Mouse (Mus musculus): ENCODE measurements around the gene Drc3. TPM values are rescaled to one million over a fixed set of nuclear protein-coding genes. Genes with fewer than 3 reads are reported as not detected.

Gene Drc3
- polyA plus RNA-seq, 1 experiment: 5.2 TPM

- DNase-seq: peak; percentile 34
Measured at GRCm38 (mm10) chr11:60333461-60333860, 19.7 kb upstream of the Drc3 start.

DNA sequence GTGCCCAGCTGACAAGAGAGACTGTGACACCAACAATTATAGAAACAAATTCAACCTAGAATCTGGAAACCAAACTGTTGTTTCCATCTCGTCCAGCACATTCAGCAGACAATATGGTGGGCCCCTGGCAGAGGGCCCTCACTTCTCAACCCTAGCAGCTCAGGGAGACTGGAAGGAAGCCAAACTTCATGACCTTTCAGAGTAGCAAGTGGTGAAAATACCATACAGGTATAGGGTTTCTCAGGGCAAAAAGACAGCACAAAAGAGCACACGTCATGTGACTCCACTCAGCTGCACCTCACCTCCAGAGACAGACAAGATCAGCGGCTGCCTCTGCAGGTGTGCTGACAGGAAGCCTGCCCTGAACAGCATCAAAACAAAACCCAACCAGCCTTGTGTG lies 19.0 kb upstream of the Drc3 start:
- peak; percentile 63 for DNase-seq
- Histone ChIP-seq H3K27ac (ENCODE audit: control insufficient read depth, insufficient read depth, low read length) (peak overlapping the region; percentile 99), H3K4me3 (ENCODE audit: control insufficient read depth, insufficient read depth, low read length) (no peak overlapping the region), H3K27me3 (ENCODE audit: control insufficient read depth, insufficient read depth, low read length) (no peaks in the 10 kb centered on the region), H3K4me1 (replicated peaks; ENCODE audit: control insufficient read depth, insufficient read depth, low read length) (peaks cover 31% of the 10 kb centered on the region), H3K36me3 (ENCODE audit: control insufficient read depth, insufficient read depth, low read length) (no peaks in the 10 kb centered on the region)
- no peak for TF ChIP-seq CTCF (IDR thresholded peaks at IDR 0.05; ENCODE audit: borderline replicate concordance, control insufficient read depth, extremely low read depth, insufficient read depth, low read length, poor library complexity)
- TF ChIP-seq POLR2A (IDR thresholded peaks at IDR 0.05; ENCODE audit: control insufficient read depth, extremely low read depth, insufficient read depth, low read length, poor library complexity): no peak
- 25% methylated on average over 3 of the region's 3 CpGs for WGBS

More at GRCm38 (mm10) chr11:60333461-60333860, 19.7 kb upstream of the Drc3 start:
- no peak overlapping the region for H3K4me3 ChIP-seq (ENCODE audit: control insufficient read depth, insufficient read depth, low read length)
- 92% methylated on average over 5 of the region's 5 CpGs for WGBS
- no peak for TF ChIP-seq POLR2A (IDR thresholded peaks at IDR 0.05; ENCODE audit: control insufficient read depth, extremely low read depth, insufficient read depth, low read length, poor library complexity)
- no peak for TF ChIP-seq CTCF (IDR thresholded peaks at IDR 0.05; ENCODE audit: borderline replicate concordance, control insufficient read depth, extremely low read depth, insufficient read depth, low read length, poor library complexity)
- no peaks in the 10 kb centered on the region for H3K27me3 ChIP-seq (ENCODE audit: control insufficient read depth, insufficient read depth, low read length)
- peak overlapping the region; percentile 99 for H3K27ac ChIP-seq (ENCODE audit: control insufficient read depth, insufficient read depth, low read length)
- H3K36me3 ChIP-seq (ENCODE audit: control insufficient read depth, insufficient read depth, low read length): no peaks in the 10 kb centered on the region
- H3K4me1 ChIP-seq (replicated peaks; ENCODE audit: control insufficient read depth, insufficient read depth, low read length): peaks cover 31% of the 10 kb centered on the region

- no peak for DNase-seq
- Histone ChIP-seq H3K36me3 (ENCODE audit: control insufficient read depth, insufficient read depth, low read length) (no peaks in the 10 kb centered on the region), H3K4me1 (replicated peaks; ENCODE audit: control insufficient read depth, insufficient read depth, low read length) (peaks cover 26% of the 10 kb centered on the region), H3K27me3 (ENCODE audit: control insufficient read depth, insufficient read depth, low read length) (no peaks in the 10 kb centered on the region), H3K27ac (ENCODE audit: control insufficient read depth, insufficient read depth, low read length) (no peak overlapping the region), H3K4me3 (ENCODE audit: control insufficient read depth, insufficient read depth, low read length) (no peak overlapping the region)
- 90% methylated on average over 2 of the region's 2 CpGs for WGBS
- TF ChIP-seq POLR2A (IDR thresholded peaks at IDR 0.05; ENCODE audit: control insufficient read depth, extremely low read depth, insufficient read depth, low read length, poor library complexity): no peak
- TF ChIP-seq CTCF (IDR thresholded peaks at IDR 0.05; ENCODE audit: borderline replicate concordance, control insufficient read depth, extremely low read depth, insufficient read depth, low read length, poor library complexity): no peak
Measured at GRCm38 (mm10) chr11:60335771-60336170, 17.4 kb upstream of the Drc3 start.

DNA sequence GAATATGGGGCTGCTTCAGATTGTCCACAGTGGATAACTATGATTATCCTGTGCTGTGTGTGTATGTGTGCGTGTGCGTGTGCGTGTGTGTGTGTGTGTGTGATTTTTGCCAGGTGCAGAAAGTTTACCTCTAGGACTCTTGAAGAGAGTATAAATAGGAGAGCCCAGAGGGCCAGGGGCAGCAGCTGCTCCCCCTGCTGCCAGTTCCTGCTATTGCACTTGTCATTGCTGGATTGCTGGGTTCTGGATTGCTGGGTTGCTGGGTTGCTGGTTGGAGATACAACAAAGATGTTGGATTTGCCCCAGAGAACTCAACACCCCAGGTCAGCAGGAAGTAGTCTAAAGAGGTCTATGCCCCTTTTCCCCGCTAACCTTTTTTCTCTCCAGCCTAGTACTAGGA lies 14.8 kb upstream of the Drc3 start:
- H3K27ac ChIP-seq (ENCODE audit: control insufficient read depth, insufficient read depth, low read length): no peak overlapping the region
- TF ChIP-seq CTCF (IDR thresholded peaks at IDR 0.05; ENCODE audit: borderline replicate concordance, control insufficient read depth, extremely low read depth, insufficient read depth, low read length, poor library complexity) (peak; percentile 84; the same call in 1 of the 2 replicates), POLR2A (IDR thresholded peaks at IDR 0.05; ENCODE audit: control insufficient read depth, extremely low read depth, insufficient read depth, low read length, poor library complexity) (no peak)
- WGBS: 90% methylated on average over 4 of the region's 4 CpGs
- H3K4me3 ChIP-seq (ENCODE audit: control insufficient read depth, insufficient read depth, low read length): no peak overlapping the region
- DNase-seq: peak; percentile 71
- peaks cover 16% of the 10 kb centered on the region for H3K4me1 ChIP-seq (replicated peaks; ENCODE audit: control insufficient read depth, insufficient read depth, low read length)
- H3K27me3 ChIP-seq (ENCODE audit: control insufficient read depth, insufficient read depth, low read length): no peaks in the 10 kb centered on the region
- no peaks in the 10 kb centered on the region for H3K36me3 ChIP-seq (ENCODE audit: control insufficient read depth, insufficient read depth, low read length)

DNA sequence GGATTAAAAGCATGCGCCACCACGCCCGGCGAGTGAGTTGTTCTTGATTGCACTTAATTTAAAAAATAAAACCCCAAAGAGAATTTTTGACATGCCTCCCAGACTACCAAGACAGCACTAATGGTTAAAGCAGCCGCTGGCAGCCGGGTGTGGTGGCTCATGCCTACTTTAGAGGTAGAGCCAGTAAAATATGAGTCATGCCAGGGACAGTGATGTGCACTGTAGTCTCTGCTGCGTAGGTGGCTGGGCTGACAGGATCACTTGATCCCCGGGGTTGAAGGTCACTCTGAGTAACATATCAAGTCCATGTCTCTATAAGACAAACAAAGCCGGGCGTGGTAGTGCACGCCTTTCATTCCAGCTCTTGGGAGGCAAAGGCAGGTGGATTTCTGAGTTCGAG lies 13.8 kb upstream of the Drc3 start:
- no peak for TF ChIP-seq CTCF (IDR thresholded peaks at IDR 0.05; ENCODE audit: borderline replicate concordance, control insufficient read depth, extremely low read depth, insufficient read depth, low read length, poor library complexity)
- TF ChIP-seq POLR2A (IDR thresholded peaks at IDR 0.05; ENCODE audit: control insufficient read depth, extremely low read depth, insufficient read depth, low read length, poor library complexity): no peak
- Histone ChIP-seq H3K27ac (ENCODE audit: control insufficient read depth, insufficient read depth, low read length) (no peak overlapping the region), H3K4me1 (replicated peaks; ENCODE audit: control insufficient read depth, insufficient read depth, low read length) (peaks cover 7% of the 10 kb centered on the region; the same call in 1 of the 2 replicates), H3K27me3 (ENCODE audit: control insufficient read depth, insufficient read depth, low read length) (no peaks in the 10 kb centered on the region), H3K4me3 (ENCODE audit: control insufficient read depth, insufficient read depth, low read length) (no peak overlapping the region), H3K36me3 (ENCODE audit: control insufficient read depth, insufficient read depth, low read length) (no peaks in the 10 kb centered on the region)
- DNase-seq: no peak
- 97% methylated on average over 12 of the region's 12 CpGs for WGBS

DNA sequence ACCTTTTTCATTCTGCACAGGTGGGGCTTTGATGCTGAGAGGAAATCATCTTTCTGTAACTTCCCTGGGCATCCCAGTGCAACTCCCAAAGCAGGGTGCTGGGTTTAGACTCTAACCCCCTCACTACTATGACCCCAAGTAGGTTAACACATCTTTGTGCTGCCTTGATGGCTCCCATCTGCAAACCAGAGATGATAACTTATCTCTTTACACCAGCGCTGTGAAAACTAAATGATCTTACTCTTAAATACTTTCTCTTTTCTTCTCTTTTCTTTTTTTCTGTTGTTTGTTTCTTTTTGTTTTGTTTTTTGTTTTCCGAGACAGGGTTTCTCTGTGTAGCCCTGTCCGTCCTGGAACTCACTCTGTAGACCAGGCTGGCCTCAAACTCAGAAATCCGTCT lies 7.3 kb upstream of the Drc3 start:
- no peak for TF ChIP-seq CTCF (IDR thresholded peaks at IDR 0.05; ENCODE audit: borderline replicate concordance, control insufficient read depth, extremely low read depth, insufficient read depth, low read length, poor library complexity)
- TF ChIP-seq POLR2A (IDR thresholded peaks at IDR 0.05; ENCODE audit: control insufficient read depth, extremely low read depth, insufficient read depth, low read length, poor library complexity): no peak
- H3K36me3 ChIP-seq (ENCODE audit: control insufficient read depth, insufficient read depth, low read length): no peaks in the 10 kb centered on the region
- 97% methylated on average over 4 of the region's 4 CpGs for WGBS
- DNase-seq: no peak
- H3K4me3 ChIP-seq (ENCODE audit: control insufficient read depth, insufficient read depth, low read length): no peak overlapping the region
- no peak overlapping the region for H3K27ac ChIP-seq (ENCODE audit: control insufficient read depth, insufficient read depth, low read length)
- H3K4me1 ChIP-seq (replicated peaks; ENCODE audit: control insufficient read depth, insufficient read depth, low read length): no peaks in the 10 kb centered on the region
- H3K27me3 ChIP-seq (ENCODE audit: control insufficient read depth, insufficient read depth, low read length): no peaks in the 10 kb centered on the region

- H3K4me3 ChIP-seq (ENCODE audit: control insufficient read depth, insufficient read depth, low read length): no peak overlapping the region
- no peak for DNase-seq
- no peaks in the 10 kb centered on the region for H3K27me3 ChIP-seq (ENCODE audit: control insufficient read depth, insufficient read depth, low read length)
- H3K36me3 ChIP-seq (ENCODE audit: control insufficient read depth, insufficient read depth, low read length): no peaks in the 10 kb centered on the region
- H3K4me1 ChIP-seq (replicated peaks; ENCODE audit: control insufficient read depth, insufficient read depth, low read length): no peaks in the 10 kb centered on the region
- H3K27ac ChIP-seq (ENCODE audit: control insufficient read depth, insufficient read depth, low read length): no peak overlapping the region
- TF ChIP-seq POLR2A (IDR thresholded peaks at IDR 0.05; ENCODE audit: control insufficient read depth, extremely low read depth, insufficient read depth, low read length, poor library complexity) (no peak), CTCF (IDR thresholded peaks at IDR 0.05; ENCODE audit: borderline replicate concordance, control insufficient read depth, extremely low read depth, insufficient read depth, low read length, poor library complexity) (no peak)
- 85% methylated on average over 4 of the region's 4 CpGs for WGBS
Measured at GRCm38 (mm10) chr11:60346537-60346936, 6.6 kb upstream of the Drc3 start.
